28 mouse cellular contexts compared by ENCODE assay signal in genomic region chr15:56764019-56764418, GRCm38 (mm10).
A peak's percentile ranks its signal among the peaks of the same experiment; 100 is the strongest.
DNase-seq lines count a peak whose midpoint lies in the region; ATAC-seq and TF ChIP-seq lines count a peak whose summit lies in the region.
"Had no signal": no experiment of that assay in that cellular context is flagged by ENCODE, and none has a peak within 500 bp of the region (broad histone marks: within the 10 kb centered on the region; RNA-seq: fewer than 3 reads in every experiment).

No protein-coding gene starts in this region.

- no peaks in the 10 kb centered on the region for H3K9me3 ChIP-seq in kidney, postnatal 0 days (replicated peaks; ENCODE audit: low read length)
- H3K9me3 ChIP-seq in kidney, embryonic 14.5 days (ENCODE audit: control insufficient read depth, low read length) = no peaks in the 10 kb centered on the region
- H3K9me3 ChIP-seq: embryonic facial prominence, embryonic 10.5 days; embryonic facial prominence, embryonic 15.5 days; forebrain, embryonic 13.5 days; hindbrain, embryonic 13.5 days; limb, embryonic 12.5 days; liver, embryonic 15.5 days; lung, embryonic 15.5 days; midbrain, embryonic 13.5 days had no signal

- H3K9ac ChIP-seq in kidney, postnatal 0 days (ENCODE audit: low read depth, low read length) = no peak overlapping the region
- no peak overlapping the region for H3K9ac ChIP-seq in kidney, embryonic 14.5 days (ENCODE audit: low read depth, low read length)
- H3K9ac ChIP-seq: embryonic facial prominence, embryonic 15.5 days; forebrain, embryonic 13.5 days; hindbrain, embryonic 13.5 days; limb, embryonic 12.5 days; liver, embryonic 15.5 days; lung, embryonic 15.5 days; midbrain, embryonic 13.5 days had no signal

- peak; percentile 18 for DNase-seq in gastrocnemius, adult 2 months
- no peak for DNase-seq in gastrocnemius, adult 8-10 months (ENCODE audit: low spot score in 2 of 2)
- DNase-seq in kidney, postnatal 0 days (ENCODE audit: low spot score) = peak; percentile 16
- DNase-seq in 3T3-L1 (ENCODE audit: low read depth, low spot score) = peak; percentile 6
- no peak for DNase-seq in ovary, adult 18-20 months (ENCODE audit: low spot score)
- DNase-seq: adrenal gland, postnatal 14 days; cerebellum, adult 18-20 months; heart, postnatal 4 days; kidney, adult 2 months; kidney, postnatal 14 days; layer of hippocampus, adult 9-11 months; retina, postnatal 1 day; right cerebral cortex, postnatal 14 days; spleen, adult 18-20 months; thymus, adult 18-20 months; thymus, postnatal 25 days had no signal

- no peaks in the 10 kb centered on the region for H3K79me2 ChIP-seq in myocyte (ENCODE audit: control insufficient read depth, insufficient read depth)

- H3K27me3 ChIP-seq in kidney, postnatal 0 days (ENCODE audit: insufficient read depth, low read length) = no peaks in the 10 kb centered on the region
- H3K27me3 ChIP-seq in kidney, embryonic 14.5 days (ENCODE audit: control insufficient read depth, insufficient read depth, low read length) = no peaks in the 10 kb centered on the region
- H3K27me3 ChIP-seq in myocyte (ENCODE audit: control insufficient read depth, insufficient read depth, insufficient read length) = no peaks in the 10 kb centered on the region
- H3K27me3 ChIP-seq: embryonic facial prominence, embryonic 15.5 days; forebrain, embryonic 13.5 days; hindbrain, embryonic 13.5 days; limb, embryonic 12.5 days; liver, embryonic 15.5 days; lung, embryonic 15.5 days; midbrain, embryonic 13.5 days had no signal

- intact Hi-C loops in gastrocnemius, adult 2 months (cut with DNase I) = no loop called here

- no peak overlapping the region for H3K4me2 ChIP-seq in kidney, postnatal 0 days (ENCODE audit: low read length)
- no peak overlapping the region for H3K4me2 ChIP-seq in kidney, embryonic 14.5 days (replicated peaks; ENCODE audit: low read depth, low read length)
- peak overlapping the region; percentile 79 for H3K4me2 ChIP-seq in myocyte (ENCODE audit: low read depth)
- H3K4me2 ChIP-seq: forebrain, embryonic 13.5 days; heart, embryonic 11.5 days; hindbrain, embryonic 13.5 days; limb, embryonic 12.5 days; liver, embryonic 15.5 days; lung, embryonic 15.5 days; midbrain, embryonic 13.5 days had no signal

- 31% methylated on average over 5 of the region's 5 CpGs for WGBS in kidney, postnatal 0 days
- WGBS in kidney, embryonic 14.5 days = 36% methylated on average over 5 of the region's 5 CpGs

- TF ChIP-seq CTCF in gastrocnemius, adult 2 months (IDR thresholded peaks at IDR 0.05) = no peak
- TF ChIP-seq CTCF in kidney, postnatal 0 days (IDR thresholded peaks at IDR 0.05; ENCODE audit: low read depth) = no peak

- H3K4me1 ChIP-seq in kidney, postnatal 0 days (replicated peaks; ENCODE audit: insufficient read depth, low read length) = no peaks in the 10 kb centered on the region
- H3K4me1 ChIP-seq in kidney, embryonic 14.5 days (ENCODE audit: control insufficient read depth, insufficient read depth, low read length) = no peaks in the 10 kb centered on the region
- H3K4me1 ChIP-seq: liver, embryonic 15.5 days had no signal

- peak overlapping the region; percentile 13; the same call in 1 of the 2 replicates for H3K27ac ChIP-seq in gastrocnemius, adult 2 months
- no peak overlapping the region for H3K27ac ChIP-seq in kidney, postnatal 0 days
- H3K27ac ChIP-seq in kidney, embryonic 14.5 days (ENCODE audit: low read depth, low read length) = no peak overlapping the region
- H3K27ac ChIP-seq: embryonic facial prominence, embryonic 15.5 days; forebrain, embryonic 13.5 days; hindbrain, embryonic 13.5 days; limb, embryonic 12.5 days; liver, embryonic 15.5 days; lung, embryonic 15.5 days; macrophage; midbrain, embryonic 13.5 days had no signal

- no peak for TF ChIP-seq POLR2A in myocyte (IDR thresholded peaks at IDR 0.05; ENCODE audit: insufficient read length, low read depth)

- ATAC-seq in kidney, postnatal 0 days (replicated peaks; ENCODE audit: low FRiP score, low read depth) = no peak
- no peak for ATAC-seq in kidney, embryonic 14.5 days (ENCODE audit: low FRiP score, low TSS enrichment)
- ATAC-seq: forebrain, embryonic 13.5 days; midbrain, embryonic 13.5 days had no signal

- H3K4me3 ChIP-seq in gastrocnemius, adult 2 months = no peak overlapping the region
- no peak overlapping the region for H3K4me3 ChIP-seq in kidney, postnatal 0 days (replicated peaks; ENCODE audit: low read depth, low read length)
- H3K4me3 ChIP-seq in kidney, embryonic 14.5 days (ENCODE audit: low read length) = no peak overlapping the region
- no peak overlapping the region for H3K4me3 ChIP-seq in myocyte
- H3K4me3 ChIP-seq: embryonic facial prominence, embryonic 10.5 days; embryonic facial prominence, embryonic 15.5 days; forebrain, embryonic 13.5 days; hindbrain, embryonic 13.5 days; limb, embryonic 12.5 days; liver, embryonic 15.5 days; lung, embryonic 15.5 days; midbrain, embryonic 13.5 days had no signal

- H3K36me3 ChIP-seq in kidney, postnatal 0 days (ENCODE audit: insufficient read depth, low read length) = no peaks in the 10 kb centered on the region
- no peaks in the 10 kb centered on the region for H3K36me3 ChIP-seq in kidney, embryonic 14.5 days (ENCODE audit: control insufficient read depth, insufficient read depth, low read length)
- no peaks in the 10 kb centered on the region for H3K36me3 ChIP-seq in myocyte (ENCODE audit: control insufficient read depth, insufficient read depth)
- H3K36me3 ChIP-seq: embryonic facial prominence, embryonic 10.5 days; embryonic facial prominence, embryonic 15.5 days; hindbrain, embryonic 13.5 days; limb, embryonic 12.5 days; liver, embryonic 15.5 days; lung, embryonic 15.5 days; midbrain, embryonic 13.5 days had no signal

- no peak overlapping the region for H3ac ChIP-seq in myocyte (ENCODE audit: control insufficient read depth, insufficient read length)

TF ChIP-seq in myocyte, 11 proteins besides CTCF, POLR2A, EP300 and RAD21:
- TF ChIP-seq MYOG (IDR thresholded peaks at IDR 0.05; ENCODE audit: control insufficient read depth in 1 of 3, insufficient read depth in 1 of 3, insufficient read length in 2 of 3, low read depth in 2 of 3) (peak in 2 of 3 experiments; percentile 64 to 77), MYOD1 (IDR thresholded peaks at IDR 0.05; ENCODE audit: control insufficient read depth in 1 of 3, insufficient read length in 2 of 3, low read depth in 2 of 3) (peak in 2 of 3 experiments; percentile 49 to 66), MAX (IDR thresholded peaks at IDR 0.05; ENCODE audit: low read depth) (no peak)
TF ChIP-seq in myocyte: peak in this region for 2.

Comparison
In these comparisons a context has a peak if more than half of its experiments do, and no peak if none do; other contexts are left out.
1. DNase-seq: peak in gastrocnemius, adult 2 months (single experiment), kidney, postnatal 0 days (single experiment) and 3T3-L1 (single experiment); none in gastrocnemius, adult 8-10 months (0 of 2) and ovary, adult 18-20 months (single experiment).